Mouse (Mus musculus): ENCODE measurements around the gene Psen1. TPM values are rescaled to one million over a fixed set of nuclear protein-coding genes. Genes with fewer than 3 reads are reported as not detected.
A peak's percentile ranks its signal among the peaks of the same experiment; 100 is the strongest.

Gene Psen1
- polyA plus RNA-seq, 1 experiment from 2014 or later = 89.5 TPM

- Histone ChIP-seq H3K9me3 (ENCODE audit: control insufficient read depth) (no peaks in the 10 kb centered on the region), H3K27ac (ENCODE audit: low read depth, low read length) (no peak overlapping the region), H3K4me3 (ENCODE audit: low read depth, low read length) (no peak overlapping the region), H3K9ac (ENCODE audit: low read depth, low read length) (no peak overlapping the region), H3K4me2 (replicated peaks; ENCODE audit: low read depth) (no peak overlapping the region), H3K36me3 (ENCODE audit: control insufficient read depth, insufficient read depth) (peaks cover 50% of the 10 kb centered on the region), H3K4me1 (replicated peaks; ENCODE audit: control insufficient read depth, insufficient read depth, low read length) (no peaks in the 10 kb centered on the region), H3K27me3 (replicated peaks; ENCODE audit: control insufficient read depth, insufficient read depth, low read length) (no peaks in the 10 kb centered on the region)
- 87% methylated on average over 7 of the region's 7 CpGs for WGBS
- no peak for TF ChIP-seq CTCF (IDR thresholded peaks at IDR 0.05; ENCODE audit: low read depth)
- ATAC-seq = no peak
Observed at GRCm38 (mm10) chr12:83776766-83777165, 88.8 kb downstream of the Psen1 start.

GRCm38 (mm10) chr12:83780181-83780580 lies 92.2 kb downstream of the Psen1 start:
- no peak overlapping the region for H3K9ac ChIP-seq (ENCODE audit: low read depth, low read length)
- no peaks in the 10 kb centered on the region for H3K4me1 ChIP-seq (replicated peaks; ENCODE audit: control insufficient read depth, insufficient read depth, low read length)
- no peak overlapping the region for H3K27ac ChIP-seq (ENCODE audit: low read depth, low read length)
- no peaks in the 10 kb centered on the region for H3K9me3 ChIP-seq (ENCODE audit: control insufficient read depth)
- H3K27me3 ChIP-seq (replicated peaks; ENCODE audit: control insufficient read depth, insufficient read depth, low read length) = no peaks in the 10 kb centered on the region
- no peak overlapping the region for H3K4me3 ChIP-seq (ENCODE audit: low read depth, low read length)
- no peak for ATAC-seq
- TF ChIP-seq CTCF (IDR thresholded peaks at IDR 0.05; ENCODE audit: low read depth) = no peak
- H3K4me2 ChIP-seq (replicated peaks; ENCODE audit: low read depth) = no peak overlapping the region
- WGBS = 89% methylated on average over 3 of the region's 3 CpGs
- H3K36me3 ChIP-seq (ENCODE audit: control insufficient read depth, insufficient read depth) = peaks cover 46% of the 10 kb centered on the region

- peaks cover 39% of the 10 kb centered on the region for H3K36me3 ChIP-seq (ENCODE audit: control insufficient read depth, insufficient read depth)
- WGBS = 63% methylated on average over 7 of the region's 7 CpGs
- no peak for TF ChIP-seq CTCF (IDR thresholded peaks at IDR 0.05; ENCODE audit: low read depth)
- H3K9ac ChIP-seq (ENCODE audit: low read depth, low read length) = no peak overlapping the region
- no peak overlapping the region for H3K4me3 ChIP-seq (ENCODE audit: low read depth, low read length)
- no peaks in the 10 kb centered on the region for H3K27me3 ChIP-seq (replicated peaks; ENCODE audit: control insufficient read depth, insufficient read depth, low read length)
- H3K9me3 ChIP-seq (ENCODE audit: control insufficient read depth) = no peaks in the 10 kb centered on the region
- ATAC-seq = no peak
- no peaks in the 10 kb centered on the region for H3K4me1 ChIP-seq (replicated peaks; ENCODE audit: control insufficient read depth, insufficient read depth, low read length)
- no peak overlapping the region for H3K4me2 ChIP-seq (replicated peaks; ENCODE audit: low read depth)
- H3K27ac ChIP-seq (ENCODE audit: low read depth, low read length) = no peak overlapping the region
Observed at GRCm38 (mm10) chr12:83781204-83781603, 93.3 kb downstream of the Psen1 start.

- Histone ChIP-seq H3K9me3 (ENCODE audit: control insufficient read depth) (no peaks in the 10 kb centered on the region), H3K4me2 (replicated peaks; ENCODE audit: low read depth) (no peak overlapping the region), H3K36me3 (ENCODE audit: control insufficient read depth, insufficient read depth) (peaks cover 39% of the 10 kb centered on the region), H3K4me3 (ENCODE audit: low read depth, low read length) (no peak overlapping the region), H3K27ac (ENCODE audit: low read depth, low read length) (no peak overlapping the region), H3K4me1 (replicated peaks; ENCODE audit: control insufficient read depth, insufficient read depth, low read length) (no peaks in the 10 kb centered on the region), H3K9ac (ENCODE audit: low read depth, low read length) (no peak overlapping the region), H3K27me3 (replicated peaks; ENCODE audit: control insufficient read depth, insufficient read depth, low read length) (no peaks in the 10 kb centered on the region)
- 80% methylated on average over 23 of the region's 23 CpGs for WGBS
- no peak for TF ChIP-seq CTCF (IDR thresholded peaks at IDR 0.05; ENCODE audit: low read depth)
- ATAC-seq = 0 out of 2 replicates have a peak, but pooled peaks have one; percentile 6
Observed at GRCm38 (mm10) chr12:83781640-83782278, 93.8 kb downstream of the Psen1 start.

GRCm38 (mm10) chr12:83782669-83783068 lies 94.7 kb downstream of the Psen1 start:
- 87% methylated on average over 10 of the region's 10 CpGs for WGBS
- no peak for ATAC-seq
- no peak for TF ChIP-seq CTCF (IDR thresholded peaks at IDR 0.05; ENCODE audit: low read depth)
- H3K4me1 ChIP-seq (replicated peaks; ENCODE audit: control insufficient read depth, insufficient read depth, low read length) = no peaks in the 10 kb centered on the region
- H3K36me3 ChIP-seq (ENCODE audit: control insufficient read depth, insufficient read depth) = peaks cover 32% of the 10 kb centered on the region
- H3K4me3 ChIP-seq (ENCODE audit: low read depth, low read length) = no peak overlapping the region
- H3K9me3 ChIP-seq (ENCODE audit: control insufficient read depth) = no peaks in the 10 kb centered on the region
- H3K4me2 ChIP-seq (replicated peaks; ENCODE audit: low read depth) = no peak overlapping the region
- H3K27me3 ChIP-seq (replicated peaks; ENCODE audit: control insufficient read depth, insufficient read depth, low read length) = no peaks in the 10 kb centered on the region
- no peak overlapping the region for H3K9ac ChIP-seq (ENCODE audit: low read depth, low read length)
- H3K27ac ChIP-seq (ENCODE audit: low read depth, low read length) = no peak overlapping the region

Other genes with a start within 250 kb of the Psen1 start
- gene Dpf3, start 200.4 kb upstream of the Psen1 start, polyA plus RNA-seq (2015; fragmentation: Nextera tagmentation; extraction: Ambion mirVana) = 5.1 and 5.9 TPM in 2 replicates
- gene Dcaf4, start 167.7 kb upstream of the Psen1 start, polyA plus RNA-seq (2015; fragmentation: Nextera tagmentation; extraction: Ambion mirVana) = 7.3 and 7.4 TPM in 2 replicates
- 8.1 and 9.7 TPM in 2 replicates for gene Zfyve1, start 90.9 kb upstream of the Psen1 start, polyA plus RNA-seq (2015; fragmentation: Nextera tagmentation; extraction: Ambion mirVana)
- gene Rbm25, start 56.9 kb upstream of the Psen1 start, polyA plus RNA-seq (2015; fragmentation: Nextera tagmentation; extraction: Ambion mirVana) = 133 and 142 TPM in 2 replicates
- gene Papln, start 75.5 kb downstream of the Psen1 start, polyA plus RNA-seq (2015; fragmentation: Nextera tagmentation; extraction: Ambion mirVana) = 1.7 and 1.8 TPM in 2 replicates
- gene Numb, start 233.8 kb downstream of the Psen1 start, polyA plus RNA-seq (2015; fragmentation: Nextera tagmentation; extraction: Ambion mirVana) = 28.9 and 34.4 TPM in 2 replicates

Measured in intestine, postnatal 0 days (tissue).